Mouse (Mus musculus): ENCODE results near the gene Ccdc88c. TPM values are rescaled to one million over a fixed set of nuclear protein-coding genes. Genes with fewer than 3 reads are reported as not detected.

The Ccdc88c gene
- total and polyA plus RNA-seq, 3 experiments: 3.6 to 5.4 (median 5.2) TPM

DNA sequence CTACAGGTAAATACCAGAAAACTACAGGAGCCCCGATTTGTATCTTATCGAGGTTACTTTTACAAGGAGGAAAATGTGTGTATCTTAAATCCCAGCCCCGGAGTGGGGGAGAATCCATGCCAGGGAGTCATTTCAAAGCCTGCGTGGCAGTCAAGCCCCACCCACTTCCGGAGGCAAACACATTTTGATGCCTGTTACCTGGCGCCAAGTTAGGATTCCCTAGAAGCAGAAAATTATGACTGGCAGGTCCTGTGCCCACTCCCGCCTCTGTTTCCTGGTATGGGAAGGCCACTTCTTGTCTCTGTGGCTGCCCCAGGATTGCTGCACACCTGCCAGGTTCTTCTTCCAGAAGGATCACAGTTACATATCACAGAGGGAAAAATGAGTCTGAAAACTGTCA, 2.3 kb downstream of the Ccdc88c start:
- TF ChIP-seq CTCF (IDR thresholded peaks at IDR 0.05): no peak
- no peak for TF ChIP-seq EP300 (IDR thresholded peaks at IDR 0.05; ENCODE audit: insufficient read depth, low read depth, low read length)
- TF ChIP-seq POLR2A (IDR thresholded peaks at IDR 0.05; ENCODE audit: insufficient read depth, low read depth, low read length): no peak
- Histone ChIP-seq H3K27ac (no peak overlapping the region), H3K4me1 (ENCODE audit: control insufficient read depth, insufficient read depth, low read length) (peaks cover 7% of the 10 kb centered on the region), H3K27me3 (ENCODE audit: control insufficient read depth, insufficient read depth, low read length) (no peaks in the 10 kb centered on the region; the same call in 1 of the 2 replicates), H3K36me3 (ENCODE audit: control insufficient read depth, insufficient read depth, low read length) (no peaks in the 10 kb centered on the region), H3K9ac (ENCODE audit: low read depth, low read length) (no peak overlapping the region), H3K4me3 (no peak overlapping the region), H3K79me2 (replicated peaks; ENCODE audit: control insufficient read depth, insufficient read depth, low read length) (no peaks in the 10 kb centered on the region)
- intact Hi-C loops (cut with DNase I): loop anchor here (2.0 to 5.0 kb wide), 2 partner anchors 14 to 34 kb away; no protein-coding TSS in a partner anchor
- 58% methylated on average over 7 of the region's 7 CpGs for WGBS
- no peak for DNase-seq

DNA sequence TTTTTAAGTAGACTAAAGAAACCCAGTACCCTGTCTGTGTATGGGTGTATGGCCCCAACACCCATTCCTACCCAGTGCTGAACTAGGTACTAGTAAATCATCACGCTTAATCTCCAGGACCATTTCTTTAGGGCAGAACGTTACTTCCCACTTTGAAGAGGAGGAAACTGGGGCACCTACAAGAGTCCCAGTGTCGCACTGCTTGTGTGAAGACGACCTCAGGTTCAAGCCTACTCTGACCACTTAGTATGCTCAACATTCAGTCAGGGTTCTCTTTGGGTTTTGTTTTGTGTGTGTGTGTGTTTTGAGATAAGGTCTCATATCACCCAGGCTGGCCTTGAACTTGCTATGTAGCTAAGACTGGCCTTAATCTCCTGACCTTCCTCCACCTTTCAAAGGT, 2.8 kb downstream of the Ccdc88c start:
- H3K4me1 ChIP-seq (ENCODE audit: control insufficient read depth, insufficient read depth, low read length): peaks cover 7% of the 10 kb centered on the region
- 85% methylated on average over 4 of the region's 4 CpGs for WGBS
- intact Hi-C loops (cut with DNase I): loop anchor here (2.0 to 5.0 kb wide), 2 partner anchors 13 to 34 kb away; no protein-coding TSS in a partner anchor
- no peak overlapping the region for H3K27ac ChIP-seq
- TF ChIP-seq POLR2A (IDR thresholded peaks at IDR 0.05; ENCODE audit: insufficient read depth, low read depth, low read length): no peak
- no peak for TF ChIP-seq EP300 (IDR thresholded peaks at IDR 0.05; ENCODE audit: insufficient read depth, low read depth, low read length)
- no peak for TF ChIP-seq CTCF (IDR thresholded peaks at IDR 0.05)
- H3K79me2 ChIP-seq (replicated peaks; ENCODE audit: control insufficient read depth, insufficient read depth, low read length): no peaks in the 10 kb centered on the region
- no peaks in the 10 kb centered on the region; the same call in 1 of the 2 replicates for H3K27me3 ChIP-seq (ENCODE audit: control insufficient read depth, insufficient read depth, low read length)
- no peak overlapping the region for H3K9ac ChIP-seq (ENCODE audit: low read depth, low read length)
- H3K4me3 ChIP-seq: no peak overlapping the region
- no peak for DNase-seq
- H3K36me3 ChIP-seq (ENCODE audit: control insufficient read depth, insufficient read depth, low read length): no peaks in the 10 kb centered on the region

DNA sequence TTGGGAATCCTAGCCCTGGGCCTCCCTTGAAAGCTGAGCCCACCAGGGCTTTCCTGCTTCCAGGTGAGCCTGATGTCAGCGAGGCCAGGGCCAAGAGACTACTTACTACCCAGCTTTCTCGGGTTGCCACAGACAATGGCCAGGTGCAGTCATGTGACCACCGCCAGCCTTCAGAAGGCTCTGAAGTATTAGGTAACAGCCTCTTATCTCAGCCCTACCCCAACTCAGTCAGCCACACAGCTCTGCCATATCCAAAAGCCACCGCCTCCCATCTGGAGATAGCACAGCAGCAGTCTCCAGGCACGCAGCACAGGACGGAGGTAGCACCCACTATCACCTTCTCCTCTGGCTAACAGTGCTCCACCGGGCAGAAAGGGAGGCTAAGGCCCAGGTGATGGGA, 3.5 kb downstream of the Ccdc88c start:
- no peak overlapping the region for H3K27ac ChIP-seq
- H3K4me1 ChIP-seq (ENCODE audit: control insufficient read depth, insufficient read depth, low read length): peaks cover 7% of the 10 kb centered on the region
- H3K79me2 ChIP-seq (replicated peaks; ENCODE audit: control insufficient read depth, insufficient read depth, low read length): no peaks in the 10 kb centered on the region
- no peaks in the 10 kb centered on the region; the same call in 1 of the 2 replicates for H3K27me3 ChIP-seq (ENCODE audit: control insufficient read depth, insufficient read depth, low read length)
- intact Hi-C loops (cut with DNase I): loop anchor here (5.0 kb wide), 1 partner anchor 33 kb away; no protein-coding TSS in a partner anchor
- DNase-seq: no peak
- no peak overlapping the region for H3K9ac ChIP-seq (ENCODE audit: low read depth, low read length)
- no peaks in the 10 kb centered on the region for H3K36me3 ChIP-seq (ENCODE audit: control insufficient read depth, insufficient read depth, low read length)
- TF ChIP-seq CTCF (IDR thresholded peaks at IDR 0.05) (no peak), POLR2A (IDR thresholded peaks at IDR 0.05; ENCODE audit: insufficient read depth, low read depth, low read length) (no peak), EP300 (IDR thresholded peaks at IDR 0.05; ENCODE audit: insufficient read depth, low read depth, low read length) (no peak)
- no peak overlapping the region for H3K4me3 ChIP-seq
- WGBS: 63% methylated on average over 7 of the region's 7 CpGs

DNA sequence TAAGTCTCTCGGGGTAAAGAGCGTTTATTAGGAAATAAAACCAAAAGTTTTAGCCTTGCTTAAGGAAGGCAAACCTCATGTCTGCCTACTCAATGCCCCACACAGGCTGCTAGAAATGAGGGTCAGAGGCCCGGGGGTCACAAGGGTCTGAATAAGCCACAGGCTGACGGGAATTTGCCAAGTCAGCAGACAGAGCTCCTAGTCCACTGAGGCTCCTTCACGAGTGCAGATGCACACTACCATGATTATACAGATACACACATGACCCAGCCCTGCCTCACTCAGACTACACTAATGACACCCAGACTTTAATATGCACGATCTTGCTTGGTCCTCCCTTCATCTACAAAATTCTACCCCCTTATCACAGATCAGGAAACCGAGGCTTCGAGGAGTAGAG, 4.0 kb downstream of the Ccdc88c start:
- peaks cover 7% of the 10 kb centered on the region for H3K4me1 ChIP-seq (ENCODE audit: control insufficient read depth, insufficient read depth, low read length)
- H3K36me3 ChIP-seq (ENCODE audit: control insufficient read depth, insufficient read depth, low read length): no peaks in the 10 kb centered on the region
- no peak overlapping the region for H3K9ac ChIP-seq (ENCODE audit: low read depth, low read length)
- no peak overlapping the region for H3K4me3 ChIP-seq
- H3K79me2 ChIP-seq (replicated peaks; ENCODE audit: control insufficient read depth, insufficient read depth, low read length): no peaks in the 10 kb centered on the region
- no peak for DNase-seq
- intact Hi-C loops (cut with DNase I): loop anchor here (5.0 kb wide), 1 partner anchor 33 kb away; no protein-coding TSS in a partner anchor
- no peak for TF ChIP-seq CTCF (IDR thresholded peaks at IDR 0.05)
- no peak for TF ChIP-seq POLR2A (IDR thresholded peaks at IDR 0.05; ENCODE audit: insufficient read depth, low read depth, low read length)
- TF ChIP-seq EP300 (IDR thresholded peaks at IDR 0.05; ENCODE audit: insufficient read depth, low read depth, low read length): no peak
- no peaks in the 10 kb centered on the region; the same call in 1 of the 2 replicates for H3K27me3 ChIP-seq (ENCODE audit: control insufficient read depth, insufficient read depth, low read length)
- H3K27ac ChIP-seq: no peak overlapping the region
- 73% methylated on average over 8 of the region's 8 CpGs for WGBS

DNA sequence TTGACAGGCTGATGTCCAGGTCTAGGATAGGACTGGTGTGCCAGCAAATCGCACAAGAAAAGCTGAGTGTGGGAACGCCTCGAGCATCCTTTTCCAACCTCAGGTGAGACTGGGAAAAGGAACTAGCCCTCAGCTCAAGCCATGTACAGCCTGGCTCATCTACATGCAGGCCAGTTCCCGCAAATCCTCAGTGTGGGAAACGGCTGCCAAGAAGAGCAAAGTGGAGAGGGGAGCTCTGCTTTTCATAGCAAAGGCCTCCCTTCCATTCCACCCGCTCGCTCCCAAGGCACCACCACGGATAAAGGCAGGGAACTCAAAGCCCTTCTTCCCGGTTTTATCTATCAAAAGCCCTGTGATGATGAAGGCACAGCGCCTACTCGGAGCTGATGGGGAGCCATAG, 5.7 kb downstream of the Ccdc88c start:
- H3K27me3 ChIP-seq (ENCODE audit: control insufficient read depth, insufficient read depth, low read length): no peaks in the 10 kb centered on the region; the same call in 1 of the 2 replicates
- H3K4me3 ChIP-seq: no peak overlapping the region
- no peak overlapping the region for H3K9ac ChIP-seq (ENCODE audit: low read depth, low read length)
- H3K79me2 ChIP-seq (replicated peaks; ENCODE audit: control insufficient read depth, insufficient read depth, low read length): no peaks in the 10 kb centered on the region
- no peaks in the 10 kb centered on the region for H3K36me3 ChIP-seq (ENCODE audit: control insufficient read depth, insufficient read depth, low read length)
- 88% methylated on average over 11 of the region's 11 CpGs for WGBS
- TF ChIP-seq POLR2A (IDR thresholded peaks at IDR 0.05; ENCODE audit: insufficient read depth, low read depth, low read length) (no peak), CTCF (IDR thresholded peaks at IDR 0.05) (no peak), EP300 (IDR thresholded peaks at IDR 0.05; ENCODE audit: insufficient read depth, low read depth, low read length) (no peak)
- intact Hi-C loops (cut with DNase I): no loop called here
- H3K4me1 ChIP-seq (ENCODE audit: control insufficient read depth, insufficient read depth, low read length): peaks cover 14% of the 10 kb centered on the region
- no peak for DNase-seq
- H3K27ac ChIP-seq: no peak overlapping the region

DNA sequence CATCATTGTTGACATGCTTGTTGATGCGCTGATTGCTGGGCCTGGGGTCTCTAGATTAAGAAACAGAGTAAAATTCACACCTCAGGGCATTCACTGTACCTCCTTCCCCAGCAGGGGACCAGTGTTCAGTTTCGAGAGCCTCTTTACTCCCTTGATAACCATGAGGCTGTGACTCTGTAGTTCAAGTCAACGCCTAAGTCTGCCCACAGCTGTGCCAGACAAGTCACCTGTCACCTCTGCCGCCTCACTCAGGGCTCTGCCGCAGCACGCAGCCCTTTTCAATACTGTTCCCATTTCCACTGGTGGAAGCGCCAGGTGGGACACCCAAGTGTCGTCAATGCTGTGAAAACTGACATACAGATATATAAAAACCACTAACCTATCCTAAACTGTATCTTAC, 6.5 kb downstream of the Ccdc88c start:
- Histone ChIP-seq H3K79me2 (replicated peaks; ENCODE audit: control insufficient read depth, insufficient read depth, low read length) (no peaks in the 10 kb centered on the region), H3K4me1 (ENCODE audit: control insufficient read depth, insufficient read depth, low read length) (peaks cover 16% of the 10 kb centered on the region), H3K36me3 (ENCODE audit: control insufficient read depth, insufficient read depth, low read length) (no peaks in the 10 kb centered on the region), H3K27me3 (ENCODE audit: control insufficient read depth, insufficient read depth, low read length) (no peaks in the 10 kb centered on the region; the same call in 1 of the 2 replicates), H3K4me3 (no peak overlapping the region), H3K27ac (no peak overlapping the region), H3K9ac (ENCODE audit: low read depth, low read length) (no peak overlapping the region)
- WGBS: 95% methylated on average over 8 of the region's 8 CpGs
- DNase-seq: no peak
- intact Hi-C loops (cut with DNase I): no loop called here
- TF ChIP-seq CTCF (IDR thresholded peaks at IDR 0.05) (no peak), POLR2A (IDR thresholded peaks at IDR 0.05; ENCODE audit: insufficient read depth, low read depth, low read length) (no peak), EP300 (IDR thresholded peaks at IDR 0.05; ENCODE audit: insufficient read depth, low read depth, low read length) (no peak)

Data from heart, adult 2 months (tissue).